Mouse (Mus musculus): ENCODE measurements around the gene Hist1h2ad.
"Not testable (repeated sequence)": the region's sequence is repeated elsewhere in the genome, so short reads cannot be mapped to it uniquely, and the experiment has no call there.

The Hist1h2ad gene

DNA sequence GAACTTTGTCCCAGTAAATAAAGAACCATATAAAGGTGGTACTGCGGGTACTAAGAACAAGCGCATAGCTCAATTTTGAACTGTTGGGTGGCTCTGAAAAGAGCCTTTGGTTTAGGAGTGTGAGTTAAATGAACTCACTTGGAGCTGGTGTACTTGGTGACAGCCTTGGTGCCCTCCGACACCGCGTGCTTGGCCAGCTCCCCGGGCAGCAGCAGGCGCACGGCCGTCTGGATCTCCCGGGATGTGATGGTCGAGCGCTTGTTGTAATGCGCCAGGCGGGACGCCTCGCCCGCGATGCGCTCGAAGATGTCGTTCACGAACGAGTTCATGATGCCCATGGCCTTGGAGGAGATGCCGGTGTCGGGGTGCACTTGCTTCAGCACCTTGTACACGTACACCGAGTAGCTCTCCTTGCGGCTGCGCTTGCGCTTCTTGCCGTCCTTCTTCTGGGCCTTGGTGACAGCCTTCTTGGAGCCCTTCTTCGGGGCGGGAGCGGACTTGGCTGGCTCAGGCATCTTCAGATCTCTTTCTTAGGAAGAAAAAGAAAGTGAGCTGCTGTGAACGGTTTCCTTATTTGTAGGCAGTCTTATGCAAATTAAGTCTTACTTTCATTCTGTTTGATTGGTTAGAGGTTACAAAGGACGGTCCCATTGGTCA lies 11.4 kb downstream of the Hist1h2ad start:
- DNase-seq (ENCODE audit: low read depth) = peak; percentile 92

DNA sequence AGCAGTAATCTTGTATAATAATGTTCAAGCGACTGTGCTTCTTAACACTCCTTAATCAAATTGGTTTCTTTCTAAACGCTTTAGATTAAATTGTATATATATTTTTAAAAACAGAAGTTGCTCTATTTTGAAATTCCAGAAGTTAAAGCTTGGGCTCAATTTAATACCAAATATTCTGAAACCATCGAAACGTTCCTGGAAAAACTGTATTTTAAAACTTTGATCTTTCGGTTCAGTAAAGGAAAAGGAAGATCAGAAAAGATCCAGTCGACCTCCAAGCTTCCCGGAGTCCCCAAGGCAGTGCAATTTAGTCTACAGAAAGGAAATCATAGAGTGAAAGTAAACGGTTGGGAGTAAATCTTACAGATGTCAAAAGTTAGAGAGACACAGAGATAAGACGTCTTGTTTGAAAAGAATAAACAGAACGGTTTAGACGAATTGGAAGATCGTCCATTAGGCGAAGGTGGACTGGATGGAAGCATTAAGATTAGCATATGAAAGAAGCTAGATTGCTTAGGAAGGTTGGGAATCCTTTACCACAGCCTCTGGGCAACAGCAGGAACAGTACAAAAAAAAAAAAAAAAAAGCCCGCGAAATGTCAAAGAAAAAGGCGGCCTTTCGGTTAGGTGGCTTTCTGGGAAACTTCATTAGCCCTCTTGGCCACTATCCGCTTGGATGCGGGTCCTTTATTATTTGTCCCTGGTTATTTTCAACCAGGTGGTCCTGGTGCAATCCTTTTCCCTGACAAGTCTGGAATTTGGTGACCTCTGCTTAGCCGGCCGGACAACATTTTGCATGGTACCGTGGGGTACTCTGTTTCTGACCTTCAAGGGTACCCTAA lies 12.1 kb downstream of the Hist1h2ad start:
- DNase-seq (ENCODE audit: low read depth) = peak; percentile 64

DNA sequence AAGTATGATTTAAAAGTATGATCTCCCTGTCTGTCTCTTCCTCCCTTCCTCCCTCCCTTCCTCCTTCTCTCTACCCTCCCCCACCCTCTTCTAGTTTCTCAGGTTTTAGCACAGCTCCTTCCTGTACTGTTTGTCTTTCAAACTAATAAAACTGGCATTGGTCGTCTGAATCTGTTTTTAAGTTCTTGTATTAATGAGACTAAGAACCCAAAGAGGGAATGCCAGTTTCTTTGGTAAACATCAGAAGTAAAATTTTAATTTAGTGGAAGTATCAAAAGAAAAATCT lies 12.7 kb downstream of the Hist1h2ad start:
- DNase-seq (ENCODE audit: low read depth) = peak; percentile 30

DNA sequence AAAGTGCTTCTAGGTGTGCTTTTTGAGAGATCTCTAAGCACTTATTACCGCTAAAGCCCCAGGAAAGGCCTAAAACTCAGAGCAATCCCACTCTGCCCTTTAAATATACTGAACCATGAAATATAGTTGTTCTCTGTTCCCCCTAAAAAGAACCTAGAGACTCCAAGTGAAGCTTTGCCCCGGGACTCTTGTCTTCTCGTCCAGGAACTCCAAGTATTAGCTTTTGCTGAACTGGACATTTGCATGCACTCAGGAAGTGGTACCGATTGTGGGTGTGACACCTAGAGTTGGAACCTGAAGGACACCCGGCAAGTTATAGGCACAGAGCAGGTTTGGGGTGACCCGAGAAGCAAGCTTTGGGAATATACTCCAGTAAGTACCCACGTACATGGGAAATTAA lies 17.0 kb downstream of the Hist1h2ad start:
- DNase-seq (ENCODE audit: low read depth) = no peak

DNA sequence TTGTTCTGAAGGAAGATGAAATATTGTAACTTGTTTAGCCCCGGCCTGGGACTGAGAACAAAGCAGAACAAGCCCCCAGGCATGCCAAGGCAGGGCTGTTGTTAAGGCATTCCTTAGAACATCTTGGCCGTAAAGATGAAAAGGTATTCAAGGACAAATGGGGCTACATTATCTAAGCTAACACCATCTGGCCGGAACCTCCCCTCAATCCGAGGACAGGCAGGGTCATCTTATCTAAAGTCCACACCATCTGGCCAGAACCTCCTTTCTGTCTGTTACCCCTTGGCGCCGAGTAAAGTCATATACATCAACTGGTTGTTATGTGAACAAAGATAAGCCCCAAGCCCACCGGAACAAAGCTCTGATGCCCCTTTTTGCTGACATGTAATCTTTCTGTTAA lies 17.7 kb downstream of the Hist1h2ad start:
- DNase-seq (ENCODE audit: low read depth) = not testable (repeated sequence)

DNA sequence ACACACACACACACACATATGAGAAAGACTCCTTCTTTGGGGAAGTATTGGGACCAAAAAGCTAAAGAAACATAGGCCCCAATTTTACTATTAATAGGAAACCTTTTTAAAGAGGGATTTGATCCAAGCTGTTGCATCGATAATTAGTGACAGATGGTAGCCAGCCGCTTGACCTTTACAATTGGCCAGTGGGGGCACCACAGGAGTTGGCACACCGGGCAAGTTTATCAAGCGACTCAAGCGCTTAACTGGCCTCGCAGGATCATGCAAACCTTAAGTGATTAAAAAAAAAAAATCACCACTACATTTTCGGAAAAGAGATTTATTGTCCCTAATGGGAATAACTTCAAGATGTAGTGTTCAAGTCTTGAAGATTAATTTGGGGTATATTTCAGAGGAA lies 18.4 kb downstream of the Hist1h2ad start:
- DNase-seq (ENCODE audit: low read depth) = no peak

DNA sequence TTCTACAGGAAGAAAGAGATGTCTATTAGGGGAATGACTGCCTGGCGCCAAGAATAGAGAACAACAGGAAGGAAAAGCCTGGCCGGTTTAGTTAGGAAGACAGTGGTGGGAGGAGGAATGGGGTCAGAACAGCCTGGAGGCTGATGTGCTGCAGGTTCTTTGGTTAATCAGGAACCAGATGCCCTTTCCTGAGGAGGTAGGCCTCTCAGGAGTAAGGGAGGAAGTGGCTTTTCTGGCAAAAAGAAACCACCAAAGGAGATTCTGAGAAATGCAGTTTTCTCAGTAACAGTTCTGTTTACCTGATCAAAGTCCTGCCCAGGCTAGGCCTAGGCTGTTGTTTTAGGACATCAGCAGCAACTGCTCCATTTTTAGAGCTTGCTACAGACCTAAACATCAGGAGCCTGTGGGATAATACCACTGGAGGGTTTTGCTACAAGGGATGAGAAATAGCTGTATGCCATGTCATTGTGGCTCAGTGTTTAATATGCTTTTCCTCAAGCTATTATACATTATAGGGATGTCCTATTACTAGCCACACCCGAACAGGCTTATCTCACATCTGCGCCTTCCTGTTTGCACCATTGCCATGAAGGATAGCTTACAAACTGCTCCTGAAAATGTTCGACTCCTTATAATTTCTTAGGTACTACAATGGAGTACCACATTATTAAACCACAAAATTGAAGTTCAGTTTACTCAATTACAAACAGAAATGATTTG lies 19.0 kb downstream of the Hist1h2ad start:
- peak; percentile 32 for DNase-seq (ENCODE audit: low read depth)

DNA sequence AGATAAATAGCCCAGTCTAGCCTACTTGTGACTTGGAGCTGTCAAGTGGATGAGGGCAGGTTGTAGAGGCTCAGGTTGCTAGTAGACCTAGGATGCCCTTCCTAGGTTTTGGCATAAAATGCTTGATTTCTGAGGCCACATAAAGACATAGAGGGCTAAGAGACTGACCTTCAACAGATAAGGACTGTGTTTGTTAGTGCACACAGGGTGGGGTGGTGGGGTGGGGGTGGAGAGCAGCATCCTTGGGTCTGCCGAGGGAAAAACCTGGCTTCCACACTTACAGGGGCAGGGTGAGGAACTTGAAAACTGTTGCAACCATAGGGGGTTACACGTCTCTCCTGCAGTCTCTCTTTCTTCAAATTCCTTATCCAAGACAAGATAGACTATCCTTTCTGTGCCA lies 21.0 kb downstream of the Hist1h2ad start:
- no peak for DNase-seq (ENCODE audit: low read depth)

DNA sequence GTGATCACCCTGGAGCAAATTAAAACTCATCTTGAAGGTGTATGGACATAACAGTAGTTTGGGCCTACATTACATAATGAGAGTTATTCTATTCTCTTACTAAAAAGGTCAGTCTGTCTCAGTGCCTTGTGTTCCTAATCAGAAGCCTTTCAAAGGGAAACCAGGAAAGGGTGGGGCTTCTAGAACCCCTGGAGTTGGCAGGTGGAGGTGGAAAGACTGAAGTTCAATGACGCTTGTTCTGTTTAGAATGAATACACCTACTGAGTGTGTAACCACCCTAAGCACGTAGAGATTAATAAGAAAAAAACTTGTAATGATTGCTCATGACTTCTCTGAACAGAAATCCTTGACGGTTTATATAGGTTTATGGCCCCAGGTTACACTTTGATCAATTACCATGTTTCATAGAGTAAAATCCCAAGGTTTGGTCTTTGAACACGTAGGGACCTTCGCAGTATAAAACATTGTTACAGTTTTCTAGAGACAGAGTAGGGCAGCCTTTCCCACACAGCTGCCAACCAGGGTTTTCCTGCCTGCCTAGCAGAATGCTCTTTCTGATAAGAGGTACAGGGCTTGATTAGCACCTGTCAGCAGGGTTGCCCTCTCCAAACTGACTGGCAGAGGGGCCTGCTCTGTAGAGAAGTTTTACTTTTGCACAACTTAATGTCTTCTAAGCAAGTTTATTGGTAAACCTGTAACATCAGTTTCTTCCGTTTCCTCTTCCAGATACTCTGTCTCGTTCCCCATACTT lies 21.6 kb downstream of the Hist1h2ad start:
- DNase-seq (ENCODE audit: low read depth) = no peak

DNA sequence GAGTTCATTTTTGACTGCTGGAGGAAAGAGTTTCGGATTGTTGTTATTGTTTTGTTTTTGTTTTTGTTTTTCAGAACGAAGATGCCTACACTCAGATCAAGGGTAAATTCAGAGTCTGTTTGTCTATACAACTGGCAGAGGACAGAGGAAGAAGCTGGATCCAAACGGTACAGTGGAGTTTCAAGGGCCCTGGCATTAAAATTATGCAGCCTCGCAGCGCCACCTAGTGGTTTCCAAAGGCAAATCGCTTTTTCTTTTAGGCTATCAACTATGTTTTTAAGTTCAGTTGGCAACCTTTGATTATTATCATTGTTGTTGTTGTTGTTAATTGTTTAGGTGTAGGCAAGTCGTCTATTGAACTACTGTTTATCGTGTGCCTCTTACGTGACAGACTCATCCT lies 23.8 kb downstream of the Hist1h2ad start:
- DNase-seq (ENCODE audit: low read depth) = peak; percentile 91

DNA sequence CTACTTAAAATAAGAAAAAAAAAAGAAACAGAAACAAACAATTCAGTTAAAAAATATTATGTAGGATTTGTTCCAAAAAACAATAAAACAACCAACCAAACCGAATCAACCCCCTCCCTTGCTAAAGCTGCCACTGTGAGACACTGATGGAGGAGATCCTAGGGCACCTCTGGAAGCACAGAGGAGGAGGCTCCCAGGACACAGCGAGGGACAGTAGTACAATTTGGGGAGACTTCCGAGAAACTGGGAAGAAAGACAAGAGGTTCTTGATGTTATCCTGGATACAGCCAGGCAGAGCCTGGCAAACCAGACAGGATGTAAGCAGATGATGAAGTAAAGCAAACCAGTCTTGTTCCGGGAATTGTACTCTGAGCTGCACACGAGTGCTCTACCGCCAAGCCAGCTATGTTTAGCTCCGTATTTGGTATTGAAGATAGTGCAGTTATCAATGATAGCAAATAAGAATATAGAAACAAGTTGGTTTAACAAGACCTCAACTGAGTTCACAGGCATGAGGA lies 29.1 kb downstream of the Hist1h2ad start:
- no peak for DNase-seq (ENCODE audit: low read depth)

DNA sequence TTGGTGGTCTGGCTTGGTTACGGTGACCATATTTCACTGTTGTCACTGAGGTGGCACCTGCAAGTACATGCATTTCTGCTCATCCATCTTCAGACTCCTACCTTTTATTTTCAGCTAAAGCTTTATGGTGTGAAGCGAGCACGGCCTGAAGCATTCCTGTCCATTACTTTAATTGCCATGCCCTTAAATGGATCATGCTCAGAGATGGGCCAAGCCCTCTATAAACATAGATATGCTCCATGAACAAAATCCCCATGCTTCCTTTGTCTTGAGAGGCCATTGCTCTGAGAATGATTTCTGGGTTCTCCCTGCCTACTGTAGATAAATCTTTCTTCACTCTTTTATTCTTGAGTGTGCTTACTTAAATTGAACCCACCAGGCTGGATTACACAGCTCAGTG lies 30.3 kb downstream of the Hist1h2ad start:
- no peak for DNase-seq (ENCODE audit: low read depth)

DNA sequence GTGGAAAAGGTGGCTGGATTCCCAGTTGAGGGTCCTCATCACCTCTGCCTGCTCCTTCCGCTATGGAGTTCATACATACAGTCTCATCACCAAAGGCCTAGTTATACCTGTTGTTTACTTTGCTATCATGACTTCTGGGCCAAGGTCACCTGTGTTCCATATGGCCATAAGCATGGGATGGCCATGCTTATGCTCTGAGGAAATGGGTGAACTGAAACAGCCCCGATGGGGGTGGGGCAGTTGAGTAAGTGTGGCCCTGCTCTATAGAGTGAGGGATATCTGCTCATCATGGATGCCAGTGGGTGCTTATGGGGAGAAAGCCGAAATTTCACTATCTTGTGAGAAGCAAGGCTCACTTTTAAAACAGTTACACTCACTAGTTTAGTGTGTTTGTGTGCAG lies 30.9 kb downstream of the Hist1h2ad start:
- no peak for DNase-seq (ENCODE audit: low read depth)

DNA sequence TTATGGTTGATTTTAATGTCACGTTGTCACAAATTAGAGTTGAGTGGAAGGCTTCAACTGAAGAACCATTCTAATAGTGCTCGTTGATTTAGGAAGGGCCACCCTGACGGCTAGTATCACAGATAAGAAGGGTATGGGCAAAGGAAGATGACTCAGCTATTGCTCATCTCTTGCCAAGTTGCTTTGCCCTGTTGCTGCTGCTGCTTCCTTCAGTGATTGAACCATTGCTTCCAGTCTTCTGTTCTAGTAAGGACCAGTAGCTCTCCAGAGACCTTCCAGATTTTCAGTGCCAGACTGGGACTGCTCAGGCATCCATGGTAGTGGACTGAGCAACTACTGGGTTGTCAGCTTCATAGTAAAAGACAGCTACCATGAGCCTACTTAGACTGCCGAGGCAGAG lies 35.0 kb downstream of the Hist1h2ad start:
- DNase-seq (ENCODE audit: low read depth) = no peak

DNA sequence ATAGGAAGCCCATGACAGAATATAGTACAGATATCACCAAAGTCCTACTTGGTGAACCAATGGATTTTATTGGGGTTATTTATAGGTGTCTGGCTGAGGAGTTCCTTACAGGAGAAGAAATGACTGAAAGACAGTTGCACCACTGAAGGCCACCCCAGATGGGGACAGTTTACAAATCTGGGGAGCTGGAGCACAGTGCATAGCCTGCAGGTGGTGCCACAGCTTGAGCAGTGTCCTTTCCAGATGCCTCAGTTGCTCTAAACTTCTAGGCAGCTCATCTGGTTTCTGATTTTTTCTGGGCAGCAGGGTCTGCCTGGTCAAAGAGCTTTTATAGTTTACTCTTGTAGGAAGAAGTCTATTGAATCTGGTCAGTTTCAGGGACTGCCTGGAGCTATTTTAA lies 35.7 kb downstream of the Hist1h2ad start:
- no peak for DNase-seq (ENCODE audit: low read depth)

DNA sequence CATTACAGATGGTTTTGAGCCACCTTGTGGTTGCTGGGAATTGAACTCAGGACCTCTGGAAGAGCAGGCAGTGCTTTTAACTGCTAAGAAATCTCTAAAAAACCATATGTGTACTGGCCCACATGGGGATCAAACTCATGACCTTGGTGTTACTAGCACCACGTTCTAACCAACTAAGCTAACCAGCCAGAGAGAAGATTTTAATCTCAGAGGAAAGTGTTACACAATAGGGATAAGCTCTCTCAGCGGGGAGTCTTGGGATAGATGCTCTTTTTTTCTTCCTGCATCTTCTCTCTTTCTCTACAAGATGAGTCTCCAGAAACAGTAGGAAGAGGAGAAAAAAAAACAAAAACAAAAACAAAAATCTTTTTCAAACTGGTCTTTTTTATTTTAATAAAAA lies 36.2 kb downstream of the Hist1h2ad start:
- no peak for DNase-seq (ENCODE audit: low read depth)

DNA sequence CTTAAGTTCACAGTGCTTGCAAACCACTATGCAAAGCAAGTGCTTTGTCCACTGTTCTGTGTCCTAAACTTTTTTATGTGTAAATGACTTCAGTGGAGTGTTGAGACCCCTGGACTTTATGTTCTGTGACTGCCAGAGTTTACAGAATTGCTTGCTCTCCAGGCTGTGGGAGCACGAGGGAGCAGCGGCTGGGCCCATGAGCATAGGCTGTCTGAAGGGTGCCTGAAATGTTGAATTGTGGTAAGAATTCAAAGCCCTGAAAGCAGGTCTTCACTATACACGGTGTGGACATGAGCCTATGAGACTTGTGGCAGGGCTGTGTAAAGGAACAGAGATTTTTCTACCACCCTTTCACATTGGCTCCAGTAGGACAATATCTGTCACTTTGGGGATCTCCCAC lies 37.5 kb downstream of the Hist1h2ad start:
- DNase-seq (ENCODE audit: low read depth) = no peak

DNA sequence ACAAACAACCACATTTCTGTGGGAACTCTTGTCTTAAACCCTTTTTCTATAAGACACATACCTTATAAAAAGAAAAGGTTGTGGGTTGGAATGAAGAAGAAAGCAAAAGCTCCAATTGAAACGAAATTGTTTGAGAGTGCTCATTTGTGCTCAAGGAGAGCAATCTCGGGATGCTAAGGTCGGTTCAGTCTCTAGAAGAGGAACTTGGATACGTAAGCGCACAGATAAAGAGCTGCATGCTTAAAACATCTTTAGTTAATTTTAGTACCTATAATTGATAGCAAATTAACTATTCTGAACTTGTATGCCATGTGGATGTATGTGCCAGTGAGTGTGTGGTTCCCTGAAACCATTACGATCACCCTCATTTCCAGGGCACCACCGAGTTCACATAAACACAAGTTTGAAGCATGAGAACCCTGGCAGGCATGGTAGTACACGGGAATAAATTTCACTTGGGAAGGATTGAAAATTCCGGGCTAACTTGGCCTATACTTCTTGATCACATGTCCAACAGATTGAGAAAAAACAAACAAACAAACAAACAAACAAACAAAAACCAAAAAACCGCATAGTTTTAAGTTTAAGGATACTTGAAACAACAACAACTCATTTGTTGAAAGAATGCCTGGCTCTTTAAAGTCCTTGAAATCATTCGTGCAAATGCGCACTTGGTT lies 46.0 kb downstream of the Hist1h2ad start:
- no peak for DNase-seq (ENCODE audit: low read depth)

DNA sequence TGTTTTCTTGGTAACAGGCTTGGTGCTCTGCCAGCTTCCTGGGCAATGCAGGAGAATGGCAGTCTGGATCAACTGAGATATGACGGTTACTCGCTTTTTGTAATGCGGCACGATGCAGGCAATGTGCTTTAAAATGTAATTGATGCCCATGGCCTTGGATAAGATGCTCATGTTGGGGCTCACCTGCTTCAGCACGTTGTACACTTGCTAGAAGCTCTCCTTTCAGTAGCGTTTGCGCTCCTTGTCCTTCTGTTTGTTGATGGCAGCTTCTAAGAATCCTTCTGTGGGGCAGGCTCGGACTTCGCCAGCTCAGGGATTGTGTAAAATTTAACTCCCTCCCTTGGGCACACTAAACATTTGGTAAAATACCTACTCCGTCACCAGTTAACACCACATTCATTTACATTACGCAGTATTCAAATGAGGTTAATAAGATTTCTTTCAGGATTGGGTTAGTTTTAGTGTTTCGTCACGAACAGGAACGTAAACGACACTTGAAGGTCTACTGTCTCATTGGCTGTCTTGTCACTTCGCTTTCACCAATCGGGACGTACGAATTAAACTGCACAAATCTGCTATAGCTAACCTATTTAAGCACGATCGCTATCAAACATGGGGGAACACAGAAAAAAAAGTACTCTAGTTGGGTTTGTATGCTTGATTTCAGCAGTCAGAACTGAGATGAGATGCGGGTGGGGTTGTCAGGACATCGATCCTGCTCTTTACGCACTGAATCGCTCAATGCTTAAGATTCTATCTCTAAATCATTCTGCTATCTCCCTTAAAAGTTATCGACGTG lies 46.8 kb downstream of the Hist1h2ad start, which contains the start of gene Hist1h2be:
TSS of gene Hist1h2be (minus strand) at position 392 of the 799 bp plus-strand sequence.
- DNase-seq (ENCODE audit: low read depth) = peak; percentile 93

DNA sequence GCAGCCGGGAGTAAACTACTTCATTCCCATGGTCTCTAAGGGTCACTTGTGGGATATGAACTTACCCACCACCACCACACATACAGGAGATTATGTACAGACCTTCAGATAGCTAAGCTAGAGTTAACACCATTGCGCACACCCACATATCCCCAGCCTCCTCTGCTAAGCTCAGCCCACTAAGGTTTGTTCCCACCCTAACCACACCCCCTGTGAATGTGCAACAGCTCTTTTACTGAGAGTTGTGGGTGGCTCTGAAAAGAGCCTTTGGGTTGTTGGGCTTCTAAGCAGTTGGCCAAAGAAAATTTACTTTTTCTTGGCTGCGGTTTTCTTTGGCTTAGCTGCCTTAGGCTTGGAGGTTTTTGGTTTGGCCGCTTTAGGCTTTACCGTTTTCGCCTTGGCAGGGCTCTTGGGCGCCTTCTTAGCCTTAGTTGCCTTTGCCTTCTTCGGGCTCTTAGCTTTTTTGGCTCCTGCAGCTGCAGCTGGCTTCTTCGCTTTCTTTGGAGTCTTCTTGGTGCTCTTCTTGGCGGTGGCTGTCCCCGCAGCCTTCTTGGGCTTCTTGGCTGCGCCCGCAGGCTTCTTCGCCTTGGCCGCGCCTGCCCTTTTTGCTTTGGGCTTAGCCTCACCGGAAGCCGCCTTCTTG lies 47.5 kb downstream of the Hist1h2ad start:
- peak; percentile 90 for DNase-seq (ENCODE audit: low read depth)

All from naive thymus-derived CD4-positive, alpha-beta T cell, adult 2 months (primary cell).